Mouse (Mus musculus) intestine, embryonic 14.5 days (tissue): ENCODE measurements around the gene Arhgap27. TPM values are rescaled to one million over a fixed set of nuclear protein-coding genes. Genes with fewer than 3 reads are reported as not detected.

ENCODE experiments used
- ATAC-seq: fragments of 200-750 bp; cut with Nextera tagmentation; replicated peaks from 2 replicates; pipeline ENCODE4 v1.8.0; 2017; ENCODE audit warnings: low read depth, moderate number of reproducible peaks, moderate TSS enrichment, moderate library complexity; ENCODE audit not compliant: low FRiP score, low TSS enrichment
- DNase-seq: peaks from one replicate; pipeline ENCODE4 v3.0.0-alpha.2; 2018; ENCODE audit warnings: low spot score
- H3K27ac ChIP-seq: fragments of 300-500 bp; sonication (generic); 2 replicates; pipeline ENCODE4 v1.5.1; 2014; ENCODE audit warnings: low read depth, mild to moderate bottlenecking, control low read depth
- H3K27me3 ChIP-seq: fragments of 300-500 bp; sonication (generic); replicated peaks from 2 replicates; pipeline ENCODE4 v1.6.1; 2014; ENCODE audit warnings: low read length, control low read depth; ENCODE audit not compliant: control insufficient read depth, insufficient read depth
- H3K36me3 ChIP-seq: fragments of 300-500 bp; sonication (generic); 2 replicates; pipeline ENCODE4 v1.6.1; 2014; ENCODE audit warnings: low read length, control low read depth; ENCODE audit not compliant: control insufficient read depth, insufficient read depth
- H3K4me1 ChIP-seq: fragments of 300-500 bp; sonication (generic); replicated peaks from 2 replicates; pipeline ENCODE4 v1.6.1; 2014; ENCODE audit warnings: low read length, control low read depth, mixed read lengths; ENCODE audit not compliant: control insufficient read depth, insufficient read depth
- H3K4me2 ChIP-seq: fragments of 300-500 bp; sonication (generic); 2 replicates; pipeline ENCODE4 v1.6.1; 2014; ENCODE audit warnings: low read length
- H3K4me3 ChIP-seq: fragments of 300-500 bp; sonication (generic); 2 replicates; pipeline ENCODE4 v1.5.1; 2014; ENCODE audit warnings: low read depth, low read length, control low read depth, mixed read lengths
- H3K9ac ChIP-seq: fragments of 300-500 bp; sonication (generic); 2 replicates; pipeline ENCODE4 v1.6.1; 2014; ENCODE audit warnings: mild to moderate bottlenecking, low read length
- H3K9me3 ChIP-seq: fragments of 300-500 bp; sonication (generic); 2 replicates; pipeline ENCODE4 v1.6.1; 2016; ENCODE audit warnings: low read length, control low read depth; ENCODE audit not compliant: control insufficient read depth
- WGBS: fragments of 180-500 bp; shearing (Covaris S2); extraction: QIAGEN DNeasy Blood & Tissue Kit; methylation state at CpG from one replicate; pipeline ENCODE4 v1.1.7; 2014; 5-methylcytosine and 5-hydroxymethylcytosine counted together
- polyA plus RNA-seq: library from polyadenylated mRNA; unstranded; fragments of >200 nt; fragmentation: Nextera tagmentation; extraction: Ambion mirVana; gene quantifications from 2 replicates; pipeline ENCODE4 v1.2.1, GENCODE M21; 2014

The Arhgap27 gene
- polyA plus RNA-seq, 1 experiment from 2014 or later, result 24.8 TPM

DNA sequence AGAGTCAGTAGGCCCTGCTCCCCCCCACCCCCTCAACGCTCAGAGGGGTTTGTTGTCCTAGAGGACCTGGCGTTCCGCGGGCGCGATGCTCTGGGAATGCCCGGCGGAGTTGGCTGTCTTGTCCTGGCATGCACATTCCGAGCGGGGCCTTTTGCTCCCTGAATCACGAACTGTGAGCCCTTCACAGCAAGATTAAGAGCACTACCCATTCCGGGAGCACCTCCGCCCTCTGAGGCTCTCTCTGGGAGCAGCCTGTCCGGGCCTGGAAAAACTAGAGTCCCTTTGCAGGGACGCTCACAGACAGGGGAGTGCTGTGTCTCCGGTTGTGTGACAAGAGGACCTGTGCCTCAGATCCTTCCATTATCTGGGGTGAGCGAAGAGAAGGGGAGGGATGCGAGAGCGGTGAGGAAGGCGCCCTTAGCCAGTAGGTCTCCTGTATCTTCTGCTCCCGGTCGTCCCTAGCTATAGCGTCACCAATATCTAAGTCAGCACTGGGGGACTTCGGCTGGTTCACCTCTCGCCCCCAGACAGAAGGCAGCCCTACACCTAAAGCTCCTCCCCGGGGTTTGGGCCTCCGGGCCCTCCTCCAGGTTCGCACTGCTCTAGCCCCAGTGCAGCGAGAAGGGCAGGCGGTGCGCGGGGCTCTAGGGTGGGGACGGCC is 841 bp downstream of the Arhgap27 start:
- DNase-seq (peak; percentile 79), ATAC-seq (peak; percentile 13; the same call in 1 of the 2 replicates)
- Histone ChIP-seq H3K36me3 (peaks cover 10% of the 10 kb centered on the region), H3K9me3 (no peaks in the 10 kb centered on the region), H3K9ac (peak overlapping the region; percentile 52), H3K4me2 (peak overlapping the region; percentile 71), H3K4me3 (peak overlapping the region; percentile 37), H3K4me1 (peaks cover 6% of the 10 kb centered on the region; the same call in 1 of the 2 replicates), H3K27ac (peak overlapping the region; percentile 70), H3K27me3 (peaks cover 47% of the 10 kb centered on the region)
- WGBS, result under 1% methylated on average over 32 of the region's 33 CpGs

DNA sequence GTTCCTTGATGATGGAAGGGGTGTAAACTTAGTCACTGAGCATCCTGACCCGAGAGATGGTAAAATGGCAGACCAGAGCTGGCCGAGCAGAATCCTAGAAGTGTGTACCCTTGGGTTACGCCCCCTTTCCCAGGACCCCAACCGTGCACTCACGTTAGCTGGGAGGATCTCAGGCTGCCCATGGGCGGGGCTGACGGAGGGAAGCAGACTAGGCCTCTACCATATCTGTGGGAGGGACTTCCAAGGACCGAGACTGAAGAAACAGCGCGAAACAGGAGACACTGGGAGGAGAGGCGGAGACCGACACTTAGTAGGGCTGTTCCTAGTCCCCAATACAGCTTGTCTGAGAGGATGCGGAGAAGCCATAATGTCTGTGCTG is 1.4 kb downstream of the Arhgap27 start:
- DNase-seq (peak; percentile 74), ATAC-seq (peak; percentile 45; the same call in 1 of the 2 replicates)

DNA sequence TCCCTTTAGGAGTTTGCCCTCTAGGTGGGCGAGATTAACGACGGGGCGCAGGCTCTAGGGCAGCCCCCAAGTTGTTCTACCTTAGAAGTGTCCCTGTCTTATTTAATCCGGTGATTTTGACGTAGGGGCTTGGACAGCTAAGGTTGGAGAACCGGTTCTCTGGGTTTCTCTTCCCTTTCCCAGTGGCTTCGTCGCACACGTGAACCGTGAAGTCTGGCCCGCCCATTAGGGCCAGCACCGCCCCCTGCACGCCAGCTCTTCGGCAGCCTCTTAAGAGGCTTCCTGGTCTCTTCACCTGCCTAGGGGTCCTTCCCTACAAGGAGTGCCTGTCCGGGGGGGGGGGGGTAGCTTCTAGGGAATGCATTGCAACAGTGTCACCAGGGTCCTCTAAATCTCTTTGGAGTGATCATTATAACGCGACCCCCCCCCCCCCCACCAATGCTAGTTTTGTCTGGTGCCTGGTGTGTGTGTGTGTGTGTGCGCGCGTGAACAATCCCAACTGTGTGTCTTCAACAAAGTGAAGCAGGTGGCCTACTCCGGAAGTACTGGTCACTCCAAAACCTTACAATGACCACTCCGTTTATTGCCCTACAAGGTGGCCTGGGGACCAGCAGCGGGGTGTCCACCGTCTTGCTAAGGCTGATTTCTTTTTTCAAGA is 2.0 kb downstream of the Arhgap27 start:
- Histone ChIP-seq H3K4me2 (peak overlapping the region; percentile 71), H3K36me3 (peaks cover 4% of the 10 kb centered on the region), H3K27ac (peak overlapping the region; percentile 70; the same call in 1 of the 2 replicates), H3K4me1 (peaks cover 9% of the 10 kb centered on the region), H3K9me3 (no peaks in the 10 kb centered on the region), H3K4me3 (peak overlapping the region; percentile 48), H3K9ac (no peak overlapping the region), H3K27me3 (peaks cover 47% of the 10 kb centered on the region)
- DNase-seq (peak; percentile 72), ATAC-seq (peak; percentile 42; the same call in 1 of the 2 replicates)
- WGBS, result 3% methylated on average over 25 of the region's 25 CpGs

More for the DNA sequence above, 1.4 kb downstream of the Arhgap27 start:
- H3K27me3 ChIP-seq, result peaks cover 47% of the 10 kb centered on the region
- H3K9me3 ChIP-seq, result no peaks in the 10 kb centered on the region
- no peak overlapping the region; the same call in 1 of the 2 replicates for H3K9ac ChIP-seq
- peaks cover 6% of the 10 kb centered on the region; the same call in 1 of the 2 replicates for H3K4me1 ChIP-seq
- H3K27ac ChIP-seq, result peak overlapping the region; percentile 70; the same call in 1 of the 2 replicates
- peaks cover 5% of the 10 kb centered on the region for H3K36me3 ChIP-seq
- peak overlapping the region; percentile 37 for H3K4me3 ChIP-seq
- H3K4me2 ChIP-seq, result peak overlapping the region; percentile 71
- whole genome bisulfite sequencing, result 3% methylated on average over 13 of the region's 13 CpGs

DNA sequence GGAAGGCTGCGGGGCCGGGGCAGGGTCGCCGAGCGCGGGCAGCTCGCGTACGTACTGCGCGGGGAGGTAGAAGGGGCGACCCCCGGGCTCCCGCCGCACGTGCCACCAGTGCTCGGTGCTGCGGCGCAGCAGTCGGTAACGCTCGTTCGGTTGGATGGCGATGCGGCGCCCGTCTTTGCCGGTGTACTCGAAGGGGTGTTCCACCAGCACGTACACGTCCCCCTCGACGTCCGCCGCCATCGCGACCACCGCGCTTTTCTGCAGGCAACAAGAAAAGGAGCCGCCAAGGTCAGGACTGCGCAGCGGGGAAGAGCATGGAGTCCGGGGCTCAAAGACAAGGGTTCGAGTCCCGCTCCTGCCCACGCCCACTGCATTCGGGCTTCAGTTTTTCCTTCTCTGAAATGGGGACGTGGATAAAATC is 2.8 kb downstream of the Arhgap27 start:
- H3K9ac ChIP-seq, result peak overlapping the region; percentile 51
- peak overlapping the region; percentile 71 for H3K4me2 ChIP-seq
- no peak for DNase-seq
- peaks cover 50% of the 10 kb centered on the region for H3K27me3 ChIP-seq
- H3K4me3 ChIP-seq, result peak overlapping the region; percentile 48
- no peaks in the 10 kb centered on the region for H3K9me3 ChIP-seq
- H3K4me1 ChIP-seq, result peaks cover 17% of the 10 kb centered on the region
- H3K36me3 ChIP-seq, result no peaks in the 10 kb centered on the region
- peak; percentile 1; the same call in 1 of the 2 replicates for ATAC-seq
- WGBS, result 2% methylated on average over 48 of the region's 48 CpGs
- H3K27ac ChIP-seq, result peak overlapping the region; percentile 23; the same call in 1 of the 2 replicates

DNA sequence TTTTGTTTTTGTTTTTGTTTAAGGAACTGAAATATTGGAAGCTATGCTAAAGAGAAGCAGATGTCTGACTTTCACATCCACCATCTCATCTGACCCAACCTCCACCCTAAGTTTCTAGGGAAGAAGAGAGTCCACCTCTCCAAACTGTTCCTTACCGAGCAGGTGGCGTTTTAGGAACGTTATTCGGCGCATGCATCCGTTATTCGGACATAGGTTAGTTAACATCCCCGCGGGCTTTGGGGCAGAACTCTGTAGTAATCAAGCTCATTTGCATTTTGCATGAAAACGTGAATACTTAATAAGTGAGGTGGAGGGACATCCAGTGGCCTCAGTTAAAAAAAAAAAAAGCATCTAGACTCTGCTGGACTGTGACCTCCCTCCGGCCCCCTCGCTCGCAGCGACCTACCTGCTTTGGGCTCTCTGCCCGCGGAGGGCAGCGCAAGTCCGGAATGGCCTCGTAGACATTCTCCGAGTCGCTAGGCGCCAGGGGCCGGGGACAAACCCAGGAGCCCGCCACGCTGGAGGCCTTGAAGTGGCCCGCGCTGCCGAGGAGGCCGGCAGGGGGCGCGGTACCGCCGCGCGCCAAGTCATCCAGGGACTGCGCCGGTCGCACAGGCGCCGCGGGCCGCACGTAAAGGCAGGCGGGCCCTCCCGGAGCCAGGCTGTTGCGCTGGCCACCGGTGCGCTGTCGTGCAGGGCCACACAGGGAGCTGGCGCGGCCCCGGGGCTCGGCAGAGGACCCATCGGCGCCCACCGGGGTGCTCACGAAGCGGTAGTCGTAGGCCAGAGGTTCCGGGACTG is 3.5 kb downstream of the Arhgap27 start:
- H3K27me3 ChIP-seq, result peaks cover 50% of the 10 kb centered on the region
- DNase-seq, result peak; percentile 85
- H3K9me3 ChIP-seq, result no peaks in the 10 kb centered on the region
- peak overlapping the region; percentile 51 for H3K9ac ChIP-seq
- peak overlapping the region; percentile 48 for H3K4me3 ChIP-seq
- ATAC-seq, result peak; percentile 28
- no peaks in the 10 kb centered on the region for H3K36me3 ChIP-seq
- H3K4me1 ChIP-seq, result peaks cover 17% of the 10 kb centered on the region
- 0 out of 2 replicates have a peak overlapping the region, but pooled peaks have one; percentile 22 for H3K27ac ChIP-seq
- WGBS, result 2% methylated on average over 50 of the region's 60 CpGs
- H3K4me2 ChIP-seq, result peak overlapping the region; percentile 71

DNA sequence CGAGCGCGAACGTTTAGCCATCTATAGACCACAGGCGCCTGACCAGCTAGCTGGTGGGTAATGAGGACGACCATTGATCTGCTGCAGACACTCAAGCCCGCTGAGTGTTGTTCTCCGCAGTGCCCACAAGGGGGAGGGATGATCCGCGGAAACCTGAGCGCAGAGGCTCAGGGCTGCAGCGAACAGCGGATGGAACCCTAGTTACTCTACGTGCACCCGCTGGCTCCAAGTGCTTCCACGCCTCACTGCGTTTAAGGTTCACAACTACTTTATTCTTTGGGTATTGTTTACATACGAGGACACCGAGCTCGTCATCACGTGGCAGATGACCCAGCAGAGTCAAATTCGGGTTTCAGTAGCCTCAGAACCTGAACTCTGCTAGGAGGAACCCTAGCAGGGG is 4.4 kb downstream of the Arhgap27 start:
- no peaks in the 10 kb centered on the region for H3K9me3 ChIP-seq
- no peak overlapping the region for H3K4me3 ChIP-seq
- DNase-seq (peak; percentile 82), ATAC-seq (no peak)
- H3K36me3 ChIP-seq, result no peaks in the 10 kb centered on the region
- peaks cover 17% of the 10 kb centered on the region for H3K4me1 ChIP-seq
- peaks cover 52% of the 10 kb centered on the region for H3K27me3 ChIP-seq
- WGBS, result 2% methylated on average over 22 of the region's 22 CpGs
- H3K9ac ChIP-seq, result no peak overlapping the region
- no peak overlapping the region for H3K27ac ChIP-seq
- H3K4me2 ChIP-seq, result peak overlapping the region; percentile 24; the same call in 1 of the 2 replicates

DNA sequence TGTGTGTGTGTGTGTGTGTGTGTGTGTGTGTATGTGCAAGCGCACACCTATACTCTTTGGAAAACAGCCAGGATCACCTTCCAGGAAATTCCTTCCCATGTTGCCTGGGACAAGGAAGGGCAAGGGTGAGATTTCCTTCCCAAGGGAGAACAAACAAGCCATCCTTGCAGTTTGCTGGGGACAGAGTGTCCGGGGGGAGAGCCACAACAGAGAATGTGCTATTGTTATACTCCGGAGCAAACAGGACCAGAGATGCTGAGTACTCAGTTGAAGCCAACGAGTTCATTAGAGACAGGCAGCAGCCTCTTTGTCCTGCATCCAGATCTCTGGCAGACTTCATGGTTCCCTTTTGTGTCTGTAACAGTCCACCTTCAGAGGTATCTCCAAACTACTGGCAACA is 5.2 kb downstream of the Arhgap27 start:
- WGBS, result 85% methylated on average over 4 of the region's 4 CpGs
- Histone ChIP-seq H3K27me3 (peaks cover 44% of the 10 kb centered on the region), H3K4me3 (no peak overlapping the region), H3K4me2 (no peak overlapping the region), H3K36me3 (no peaks in the 10 kb centered on the region), H3K9ac (no peak overlapping the region), H3K4me1 (peaks cover 17% of the 10 kb centered on the region), H3K9me3 (no peaks in the 10 kb centered on the region), H3K27ac (no peak overlapping the region)
- DNase-seq (no peak), ATAC-seq (no peak)

DNA sequence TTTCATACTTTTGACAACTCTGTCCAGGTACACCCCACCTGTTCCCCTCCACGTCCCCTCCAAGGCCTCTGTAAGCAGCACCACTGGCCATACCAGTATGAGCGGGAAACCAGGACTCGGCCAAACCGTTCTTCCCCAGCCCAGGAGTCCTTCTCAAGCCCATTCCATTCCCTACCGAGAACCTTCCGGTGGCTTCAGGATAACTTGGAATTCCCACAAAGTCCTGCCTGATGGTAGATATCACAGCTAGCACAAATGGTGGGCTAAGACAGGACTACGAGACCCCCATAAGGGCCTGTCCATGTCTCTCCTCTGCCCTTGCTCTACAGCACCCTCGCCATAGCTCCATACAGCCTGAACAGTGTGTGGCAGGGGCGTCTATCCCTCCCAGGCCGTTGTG is 5.8 kb downstream of the Arhgap27 start:
- ATAC-seq, result no peak
- Histone ChIP-seq H3K4me3 (no peak overlapping the region), H3K27me3 (peaks cover 38% of the 10 kb centered on the region), H3K27ac (no peak overlapping the region), H3K36me3 (no peaks in the 10 kb centered on the region), H3K4me2 (no peak overlapping the region), H3K9me3 (peaks cover 3% of the 10 kb centered on the region; the same call in 1 of the 2 replicates), H3K9ac (no peak overlapping the region), H3K4me1 (peaks cover 17% of the 10 kb centered on the region)
- no peak for DNase-seq
- WGBS, result 92% methylated on average over 10 of the region's 10 CpGs
